Mouse (Mus musculus): ENCODE results near the gene Trafd1. TPM values are rescaled to one million over a fixed set of nuclear protein-coding genes. Genes with fewer than 3 reads are reported as not detected.

The Trafd1 gene
- polyA plus RNA-seq, 1 experiment from 2014 or later: 67.8 TPM

Other genes with a start within 250 kb of the Trafd1 start
- gene Ptpn11, start 194.2 kb downstream of the Trafd1 start, polyA plus RNA-seq (2015; fragmentation: Nextera tagmentation; extraction: Ambion mirVana): 17.8 and 19.6 TPM in 2 replicates
- gene Rpl6, start 181.2 kb downstream of the Trafd1 start, polyA plus RNA-seq (2015; fragmentation: Nextera tagmentation; extraction: Ambion mirVana): 603 and 609 TPM in 2 replicates
- gene Hectd4, start 165.4 kb downstream of the Trafd1 start, polyA plus RNA-seq (2015; fragmentation: Nextera tagmentation; extraction: Ambion mirVana): 4.8 and 5.6 TPM in 2 replicates
- gene Naa25, start 12.3 kb upstream of the Trafd1 start, polyA plus RNA-seq (2015; fragmentation: Nextera tagmentation; extraction: Ambion mirVana): 40.2 and 41.8 TPM in 2 replicates
- 3.1 and 5.0 TPM in 2 replicates for gene Tmem116, start 66.3 kb upstream of the Trafd1 start, polyA plus RNA-seq (2015; fragmentation: Nextera tagmentation; extraction: Ambion mirVana)
- gene Erp29, start 66.9 kb upstream of the Trafd1 start, polyA plus RNA-seq (2015; fragmentation: Nextera tagmentation; extraction: Ambion mirVana): 186 and 192 TPM in 2 replicates
- 0.05 and 0.09 TPM in 2 replicates for gene Adam1b, start 117.8 kb upstream of the Trafd1 start, polyA plus RNA-seq (2015; fragmentation: Nextera tagmentation; extraction: Ambion mirVana)
- 1.4 TPM in 2 replicates for gene Adam1a, start 159.8 kb upstream of the Trafd1 start, polyA plus RNA-seq (2015; fragmentation: Nextera tagmentation; extraction: Ambion mirVana)
- gene Gm42878, start 159.8 kb upstream of the Trafd1 start, polyA plus RNA-seq (2015; fragmentation: Nextera tagmentation; extraction: Ambion mirVana): not detected in 2 replicates
- gene Mapkapk5, start 160.3 kb upstream of the Trafd1 start, polyA plus RNA-seq (2015; fragmentation: Nextera tagmentation; extraction: Ambion mirVana): 46.7 and 48.9 TPM in 2 replicates
- 196 and 206 TPM in 2 replicates for gene Aldh2, start 208.2 kb upstream of the Trafd1 start, polyA plus RNA-seq (2015; fragmentation: Nextera tagmentation; extraction: Ambion mirVana)
- 2.3 and 3.6 TPM in 2 replicates for gene Acad12, start 233.3 kb upstream of the Trafd1 start, polyA plus RNA-seq (2015; fragmentation: Nextera tagmentation; extraction: Ambion mirVana)

Data from stomach, embryonic 15.5 days (tissue).